Mouse (Mus musculus) splenic B cell, adult 2 months (primary cell): ENCODE results near the gene Cpped1.

Experiments
- DNase-seq: peaks from one replicate; pipeline ENCODE4 v3.0.0-alpha.2; 2011; ENCODE audit warnings: low read depth, low spot score
- H3K27me3 ChIP-seq: 2 replicates; pipeline ENCODE4 v1.6.1; 2012; ENCODE audit warnings: mild to moderate bottlenecking, low read length, moderate library complexity, mixed read lengths; ENCODE audit not compliant: control insufficient read depth, poor library complexity, insufficient read depth, severe bottlenecking
- H3K36me3 ChIP-seq: 2 replicates; pipeline ENCODE4 v1.6.1; 2012; ENCODE audit warnings: mild to moderate bottlenecking, low read length, moderate library complexity, mixed read lengths; ENCODE audit not compliant: control insufficient read depth, poor library complexity, insufficient read depth, severe bottlenecking

Gene Cpped1

GRCm38 (mm10) chr16:11809615-11810014, 99.6 kb downstream of the Cpped1 start:
- no peak for DNase-seq
- H3K27me3 ChIP-seq = no peaks in the 10 kb centered on the region
- H3K36me3 ChIP-seq = no peaks in the 10 kb centered on the region

GRCm38 (mm10) chr16:11801960-11802539, 107.2 kb downstream of the Cpped1 start:
- H3K36me3 ChIP-seq = 0 out of 2 replicates have a peak, but pooled peaks cover 3% of the 10 kb centered on the region
- no peaks in the 10 kb centered on the region for H3K27me3 ChIP-seq
- no peak for DNase-seq

- no peak for DNase-seq
- no peaks in the 10 kb centered on the region for H3K36me3 ChIP-seq
- H3K27me3 ChIP-seq = no peaks in the 10 kb centered on the region
Measured at GRCm38 (mm10) chr16:11795758-11796460, 113.3 kb downstream of the Cpped1 start.

- Histone ChIP-seq H3K27me3 (no peaks in the 10 kb centered on the region), H3K36me3 (no peaks in the 10 kb centered on the region)
- DNase-seq = no peak
Measured at GRCm38 (mm10) chr16:11794628-11795027, 114.6 kb downstream of the Cpped1 start.

GRCm38 (mm10) chr16:11793391-11793790, 115.9 kb downstream of the Cpped1 start:
- no peaks in the 10 kb centered on the region for H3K36me3 ChIP-seq
- H3K27me3 ChIP-seq = no peaks in the 10 kb centered on the region
- DNase-seq = no peak

GRCm38 (mm10) chr16:11790476-11790875, 118.8 kb downstream of the Cpped1 start:
- Histone ChIP-seq H3K27me3 (no peaks in the 10 kb centered on the region), H3K36me3 (no peaks in the 10 kb centered on the region)
- DNase-seq = no peak

GRCm38 (mm10) chr16:11785806-11786205, 123.4 kb downstream of the Cpped1 start:
- H3K27me3 ChIP-seq = no peaks in the 10 kb centered on the region
- DNase-seq = no peak

GRCm38 (mm10) chr16:11784354-11784753, 124.9 kb downstream of the Cpped1 start:
- no peak for DNase-seq

More at GRCm38 (mm10) chr16:11785806-11786205, 123.4 kb downstream of the Cpped1 start:
- no peaks in the 10 kb centered on the region for H3K36me3 ChIP-seq

GRCm38 (mm10) chr16:11783337-11783736, 125.9 kb downstream of the Cpped1 start:
- H3K27me3 ChIP-seq = no peaks in the 10 kb centered on the region
- no peak for DNase-seq
- no peaks in the 10 kb centered on the region for H3K36me3 ChIP-seq

More at GRCm38 (mm10) chr16:11784354-11784753, 124.9 kb downstream of the Cpped1 start:
- Histone ChIP-seq H3K36me3 (no peaks in the 10 kb centered on the region), H3K27me3 (no peaks in the 10 kb centered on the region)

GRCm38 (mm10) chr16:11782082-11782481, 127.2 kb downstream of the Cpped1 start:
- Histone ChIP-seq H3K27me3 (no peaks in the 10 kb centered on the region), H3K36me3 (no peaks in the 10 kb centered on the region)
- no peak for DNase-seq

- DNase-seq = no peak
- H3K27me3 ChIP-seq = no peaks in the 10 kb centered on the region
- no peaks in the 10 kb centered on the region for H3K36me3 ChIP-seq
Measured at GRCm38 (mm10) chr16:11778715-11779460, 130.4 kb downstream of the Cpped1 start.

- Histone ChIP-seq H3K27me3 (no peaks in the 10 kb centered on the region), H3K36me3 (no peaks in the 10 kb centered on the region)
- DNase-seq = no peak
Measured at GRCm38 (mm10) chr16:11778191-11778590, 131.1 kb downstream of the Cpped1 start.

- H3K27me3 ChIP-seq = no peaks in the 10 kb centered on the region
- H3K36me3 ChIP-seq = no peaks in the 10 kb centered on the region
- DNase-seq = no peak
Measured at GRCm38 (mm10) chr16:11776528-11776927, 132.7 kb downstream of the Cpped1 start.

GRCm38 (mm10) chr16:11774321-11774720, 134.9 kb downstream of the Cpped1 start:
- no peaks in the 10 kb centered on the region for H3K36me3 ChIP-seq
- H3K27me3 ChIP-seq = no peaks in the 10 kb centered on the region
- no peak for DNase-seq

GRCm38 (mm10) chr16:11772318-11772717, 136.9 kb downstream of the Cpped1 start:
- H3K27me3 ChIP-seq = no peaks in the 10 kb centered on the region
- H3K36me3 ChIP-seq = no peaks in the 10 kb centered on the region
- DNase-seq = no peak
